Mouse (Mus musculus) neural tube, embryonic 15.5 days (tissue): ENCODE measurements around the gene Epc2. TPM values are rescaled to one million over a fixed set of nuclear protein-coding genes. Genes with fewer than 3 reads are reported as not detected.

Experiments
- ATAC-seq: fragments of 200-750 bp; cut with Nextera tagmentation; 2 replicates; pipeline ENCODE4 v1.8.0; 2017; ENCODE audit warnings: mild to moderate bottlenecking, moderate TSS enrichment, moderate library complexity; ENCODE audit not compliant: low FRiP score
- H3K27ac ChIP-seq: fragments of 300-500 bp; sonication (generic); replicated peaks from 2 replicates; pipeline ENCODE4 v1.5.1; 2015; ENCODE audit warnings: mild to moderate bottlenecking, inconsistent platforms
- H3K27me3 ChIP-seq: fragments of 300-500 bp; sonication (generic); replicated peaks from 2 replicates; pipeline ENCODE4 v1.6.1; 2015; ENCODE audit warnings: inconsistent platforms
- H3K36me3 ChIP-seq: fragments of 300-500 bp; sonication (generic); 2 replicates; pipeline ENCODE4 v1.6.1; 2015; ENCODE audit warnings: inconsistent platforms
- H3K4me1 ChIP-seq: fragments of 300-500 bp; sonication (generic); 2 replicates; pipeline ENCODE4 v1.6.1; 2015; ENCODE audit warnings: inconsistent platforms
- H3K4me2 ChIP-seq: fragments of 300-500 bp; sonication (generic); 2 replicates; pipeline ENCODE4 v1.6.1; 2015; ENCODE audit warnings: inconsistent platforms, mild to moderate bottlenecking, moderate library complexity
- H3K4me3 ChIP-seq: fragments of 300-500 bp; sonication (generic); replicated peaks from 2 replicates; pipeline ENCODE4 v1.5.1; 2015; ENCODE audit warnings: mild to moderate bottlenecking, inconsistent platforms
- H3K9ac ChIP-seq: fragments of 300-500 bp; sonication (generic); replicated peaks from 2 replicates; pipeline ENCODE4 v1.6.1; 2015; ENCODE audit warnings: mild to moderate bottlenecking, inconsistent platforms
- H3K9me3 ChIP-seq: fragments of 300-500 bp; sonication (generic); replicated peaks from 2 replicates; pipeline ENCODE4 v1.6.1; 2016; ENCODE audit warnings: inconsistent platforms
- WGBS: fragments of 180-500 bp; shearing (Covaris S2); methylation state at CpG from one replicate; pipeline ENCODE4 v1.1.7; 2015; ENCODE audit warnings: mixed read lengths; 5-methylcytosine and 5-hydroxymethylcytosine counted together
- polyA plus RNA-seq: library from polyadenylated mRNA; unstranded; fragments of >200 nt; fragmentation: Nextera tagmentation; extraction: Ambion mirVana; gene quantifications from 2 replicates; pipeline ENCODE4 v1.2.1, GENCODE M21; 2015

Gene Epc2
- polyA plus RNA-seq, 1 experiment from 2014 or later = 9.4 TPM

DNA sequence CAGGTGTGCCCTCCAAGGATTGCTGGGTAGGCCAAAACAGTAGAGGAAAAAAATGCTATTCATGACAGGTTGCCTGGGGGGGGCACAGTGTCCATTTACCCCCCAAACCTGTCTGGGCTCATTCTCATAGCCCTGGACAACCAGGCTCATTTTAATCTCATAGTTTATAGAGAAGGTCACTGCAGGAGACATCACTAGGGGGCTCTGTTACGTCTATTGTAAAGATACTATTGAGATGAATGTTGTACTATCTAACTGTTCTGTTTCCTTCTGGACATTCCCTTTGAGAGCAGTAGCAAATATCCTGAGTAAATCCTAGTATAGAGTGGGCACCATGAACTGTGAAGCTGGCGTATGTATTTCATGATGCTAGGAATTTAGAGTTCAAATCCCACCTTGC lies 5.0 kb upstream of the Epc2 start:
- Histone ChIP-seq H3K27ac (no peak overlapping the region), H3K9me3 (no peaks in the 10 kb centered on the region), H3K36me3 (no peaks in the 10 kb centered on the region), H3K4me2 (no peak overlapping the region), H3K4me3 (no peak overlapping the region), H3K27me3 (no peaks in the 10 kb centered on the region), H3K4me1 (peaks cover 8% of the 10 kb centered on the region), H3K9ac (no peak overlapping the region)
- ATAC-seq = no peak
- WGBS = 64% methylated on average over 2 of the region's 2 CpGs

DNA sequence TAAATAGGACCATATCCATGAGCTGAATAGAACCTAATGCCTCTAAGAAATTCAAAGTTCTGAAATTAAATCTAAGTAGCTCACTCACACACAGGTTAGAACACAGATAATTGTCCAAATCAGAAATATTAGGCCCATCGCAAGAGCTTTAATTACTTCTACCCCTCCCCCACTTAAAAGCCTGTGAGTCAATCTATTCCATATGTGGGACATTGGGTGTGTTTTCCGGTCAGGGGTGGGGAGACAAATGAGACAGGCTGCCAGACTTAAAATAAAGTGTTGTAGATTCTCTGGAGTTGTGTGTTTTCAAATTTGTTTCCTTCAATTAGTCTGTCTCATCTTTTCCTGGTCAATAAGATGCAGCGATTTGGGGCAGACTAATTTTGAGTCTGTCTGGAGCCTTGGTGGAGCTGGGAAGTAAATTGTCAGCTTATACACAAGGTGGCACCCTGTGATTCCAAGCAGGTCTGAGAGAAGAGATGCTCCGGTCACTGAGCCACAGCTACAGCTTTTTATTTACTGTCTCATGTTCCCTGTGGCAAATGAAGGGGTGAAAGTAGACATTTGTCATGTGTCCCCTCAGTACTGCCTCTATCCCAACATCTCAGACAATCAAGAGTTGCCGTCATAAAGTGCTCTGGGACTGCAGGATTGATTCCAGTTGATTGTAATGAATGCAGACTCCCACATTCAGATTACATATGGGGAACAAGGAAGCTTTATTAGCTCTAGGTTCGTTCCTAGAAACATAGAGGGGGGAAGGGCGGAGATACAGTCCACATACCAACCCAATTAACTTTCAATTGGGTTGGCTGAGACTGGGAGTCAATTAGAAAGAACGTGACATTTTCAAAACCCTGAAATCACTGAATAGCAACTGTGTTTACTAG lies 3.5 kb upstream of the Epc2 start:
- Histone ChIP-seq H3K9me3 (no peaks in the 10 kb centered on the region), H3K4me1 (peaks cover 8% of the 10 kb centered on the region), H3K9ac (no peak overlapping the region), H3K27ac (no peak overlapping the region), H3K4me3 (no peak overlapping the region), H3K4me2 (no peak overlapping the region), H3K27me3 (no peaks in the 10 kb centered on the region), H3K36me3 (no peaks in the 10 kb centered on the region)
- WGBS = 37% methylated on average over 8 of the region's 8 CpGs
- ATAC-seq = no peak

DNA sequence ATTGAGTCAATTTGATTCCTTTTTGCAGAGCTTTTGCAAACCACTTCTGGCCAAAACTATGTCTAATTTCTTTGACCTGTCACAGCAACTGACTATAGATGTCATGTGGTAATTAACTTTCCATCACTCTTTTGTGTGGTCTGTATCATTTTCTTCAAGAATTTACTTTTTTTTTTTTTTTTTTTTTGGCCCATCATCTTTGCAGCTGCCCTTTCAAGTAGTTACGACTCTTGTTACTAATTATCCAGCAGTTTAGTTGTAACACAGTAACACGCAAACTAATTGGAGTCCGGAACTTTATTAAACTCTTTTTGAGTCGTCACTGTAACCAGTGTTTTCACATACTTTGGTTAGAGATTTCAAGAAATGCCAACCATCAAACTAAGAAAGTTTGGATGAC lies 819 bp upstream of the Epc2 start:
- peak overlapping the region; percentile 89; the same call in 1 of the 2 replicates for H3K9ac ChIP-seq
- H3K4me3 ChIP-seq = peak overlapping the region; percentile 78
- ATAC-seq = no peak
- H3K4me1 ChIP-seq = peaks cover 21% of the 10 kb centered on the region
- no peak overlapping the region; the same call in 1 of the 2 replicates for H3K27ac ChIP-seq
- no peaks in the 10 kb centered on the region for H3K36me3 ChIP-seq
- 5% methylated on average over 4 of the region's 4 CpGs for WGBS
- H3K4me2 ChIP-seq = peak overlapping the region; percentile 91
- no peaks in the 10 kb centered on the region for H3K27me3 ChIP-seq
- H3K9me3 ChIP-seq = no peaks in the 10 kb centered on the region

DNA sequence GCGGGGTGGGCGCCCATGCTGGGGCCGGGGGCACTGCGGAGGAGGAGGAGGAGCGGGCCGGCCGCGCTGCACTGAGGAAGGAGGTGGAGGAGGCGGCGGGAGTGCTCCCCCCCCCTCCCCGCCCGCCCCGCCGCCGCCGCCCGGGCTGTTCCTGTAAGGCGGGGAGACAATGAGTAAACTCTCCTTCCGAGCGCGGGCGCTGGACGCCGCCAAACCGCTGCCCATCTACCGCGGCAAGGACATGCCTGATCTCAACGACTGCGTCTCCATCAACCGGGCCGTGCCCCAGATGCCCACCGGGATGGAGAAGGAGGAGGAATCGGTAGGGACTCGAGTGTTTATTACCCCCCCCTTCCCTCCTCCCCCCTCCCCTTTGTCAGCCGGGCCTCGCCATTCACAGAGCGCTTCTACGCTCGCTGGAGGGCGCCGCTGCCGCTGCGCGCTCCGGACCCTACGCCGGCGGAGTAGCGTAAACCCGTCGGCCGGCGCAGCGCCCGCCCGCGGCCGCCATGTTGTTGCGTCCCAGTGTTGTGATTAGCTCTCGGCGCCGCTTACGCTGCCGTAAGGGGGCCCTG lies 438 bp downstream of the Epc2 start:
- H3K4me3 ChIP-seq = peak overlapping the region; percentile 78
- peak overlapping the region; percentile 64; the same call in 1 of the 2 replicates for H3K4me2 ChIP-seq
- ATAC-seq = peak; percentile 91
- no peaks in the 10 kb centered on the region for H3K36me3 ChIP-seq
- H3K27me3 ChIP-seq = no peaks in the 10 kb centered on the region
- WGBS = under 1% methylated on average over 41 of the region's 64 CpGs
- no peaks in the 10 kb centered on the region for H3K9me3 ChIP-seq
- H3K27ac ChIP-seq = peak overlapping the region; percentile 100
- H3K9ac ChIP-seq = peak overlapping the region; percentile 89
- peaks cover 25% of the 10 kb centered on the region for H3K4me1 ChIP-seq

DNA sequence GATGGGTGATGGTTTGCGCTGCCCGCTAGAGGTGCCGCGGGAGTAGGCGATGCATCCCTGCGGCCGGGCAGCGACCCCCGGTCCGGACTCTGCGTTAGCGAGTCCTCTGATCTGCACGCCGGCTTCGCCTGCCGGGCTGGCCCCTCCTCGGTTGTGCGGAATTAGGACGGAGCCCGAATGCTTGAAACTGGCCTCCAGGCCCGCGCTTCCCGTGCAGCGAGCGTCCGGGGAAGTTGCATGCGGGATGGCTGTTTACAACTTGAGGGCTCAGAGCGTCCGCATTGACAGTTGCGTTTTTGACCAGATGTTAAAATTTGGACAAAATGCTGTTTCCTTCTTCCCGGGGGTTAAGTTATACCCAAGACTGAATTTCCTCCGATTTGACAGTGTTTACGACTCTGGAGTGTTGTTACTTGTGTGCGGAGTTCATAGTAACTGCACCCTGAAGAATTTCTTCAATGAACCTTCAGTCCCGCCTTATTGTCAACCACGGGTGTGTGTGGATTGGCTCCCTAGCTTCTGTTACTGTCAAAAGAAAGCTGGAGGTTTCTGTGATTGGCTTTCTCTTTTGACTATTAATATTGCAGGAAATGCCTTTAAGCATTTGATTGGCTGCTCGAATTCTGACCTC lies 1.3 kb downstream of the Epc2 start:
- Histone ChIP-seq H3K36me3 (no peaks in the 10 kb centered on the region), H3K4me3 (peak overlapping the region; percentile 78), H3K4me2 (peak overlapping the region; percentile 64), H3K27me3 (no peaks in the 10 kb centered on the region), H3K4me1 (peaks cover 24% of the 10 kb centered on the region), H3K9me3 (no peaks in the 10 kb centered on the region), H3K9ac (peak overlapping the region; percentile 89), H3K27ac (peak overlapping the region; percentile 100)
- ATAC-seq = peak; percentile 63
- WGBS = under 1% methylated on average over 37 of the region's 37 CpGs

DNA sequence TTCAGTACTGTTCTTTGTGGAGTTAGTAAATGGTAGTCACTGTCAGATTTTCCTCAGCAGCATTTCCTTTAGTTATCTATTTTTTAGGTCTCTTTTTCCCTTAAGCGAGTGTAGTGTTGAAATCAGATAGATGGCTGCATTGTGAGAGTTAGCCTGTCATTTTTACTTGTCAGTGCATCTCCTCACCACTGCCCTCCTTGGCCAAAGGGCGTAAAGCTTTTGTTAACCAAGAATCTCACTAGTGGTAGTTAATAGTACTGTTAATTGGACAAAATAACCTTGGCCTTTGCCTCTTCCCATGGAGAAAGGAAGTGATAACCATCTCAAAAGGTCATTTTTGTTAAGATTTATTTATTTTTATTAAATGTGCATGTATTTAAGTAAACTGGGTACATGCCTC lies 6.5 kb downstream of the Epc2 start:
- Histone ChIP-seq H3K36me3 (0 out of 2 replicates have a peak, but pooled peaks cover 5% of the 10 kb centered on the region), H3K27ac (no peak overlapping the region), H3K9ac (no peak overlapping the region), H3K4me2 (no peak overlapping the region), H3K9me3 (0 out of 2 replicates have a peak, but pooled peaks cover 3% of the 10 kb centered on the region), H3K4me3 (no peak overlapping the region), H3K27me3 (no peaks in the 10 kb centered on the region), H3K4me1 (peaks cover 17% of the 10 kb centered on the region)
- ATAC-seq = no peak
- WGBS = 83% methylated on average over 2 of the region's 2 CpGs

DNA sequence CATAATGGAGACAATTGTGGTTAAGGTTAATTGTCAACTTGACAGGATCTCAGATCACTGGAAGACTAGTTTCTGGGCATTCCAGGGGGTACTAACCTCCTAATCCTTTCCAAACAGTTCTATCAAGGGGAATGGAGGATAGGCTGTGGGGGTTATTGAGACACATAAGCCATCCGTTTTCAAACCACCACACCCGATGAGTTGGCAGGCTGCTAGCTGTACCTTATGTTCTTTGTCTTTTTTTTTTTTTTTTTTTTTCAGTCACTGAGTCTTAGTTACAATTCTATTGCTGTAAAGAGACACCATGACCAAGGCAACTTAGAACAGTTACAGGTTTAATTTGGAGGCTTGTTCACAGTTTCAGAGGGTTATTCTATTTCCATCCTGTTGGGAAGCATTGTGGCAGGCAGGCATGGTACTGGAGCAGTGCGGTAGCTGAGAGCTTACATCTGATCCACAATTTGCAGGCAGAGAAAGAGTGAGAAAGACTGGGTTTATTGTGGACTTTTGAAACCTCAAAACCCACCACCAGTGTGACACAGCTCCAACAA lies 14.5 kb downstream of the Epc2 start:
- no peak for ATAC-seq
- Histone ChIP-seq H3K9me3 (0 out of 2 replicates have a peak, but pooled peaks cover 3% of the 10 kb centered on the region), H3K36me3 (0 out of 2 replicates have a peak, but pooled peaks cover 5% of the 10 kb centered on the region), H3K4me3 (no peak overlapping the region), H3K4me2 (no peak overlapping the region), H3K27ac (no peak overlapping the region), H3K9ac (no peak overlapping the region), H3K4me1 (no peaks in the 10 kb centered on the region), H3K27me3 (no peaks in the 10 kb centered on the region)
- WGBS = 91% methylated on average over 3 of the region's 3 CpGs

DNA sequence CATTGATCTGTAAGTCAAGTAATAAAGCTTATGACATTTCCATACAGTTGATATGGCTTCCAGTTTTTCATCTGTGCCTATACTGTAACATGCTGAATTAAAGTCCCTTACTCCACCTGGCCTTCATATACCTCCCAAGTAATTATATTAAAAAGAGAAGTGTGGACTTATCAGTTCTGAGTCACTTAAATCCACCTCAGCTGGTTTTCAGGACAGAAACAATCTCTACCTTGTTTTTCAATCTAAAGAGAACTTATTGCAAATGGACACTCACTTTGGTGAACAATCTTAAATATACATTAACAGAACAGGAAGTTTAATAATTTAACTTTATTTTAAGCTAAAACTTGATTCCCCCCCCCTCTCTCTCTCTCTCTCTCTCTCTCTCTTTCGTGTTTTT lies 15.8 kb downstream of the Epc2 start:
- Histone ChIP-seq H3K4me1 (no peaks in the 10 kb centered on the region), H3K27ac (no peak overlapping the region), H3K4me3 (no peak overlapping the region), H3K36me3 (no peaks in the 10 kb centered on the region), H3K9ac (no peak overlapping the region), H3K4me2 (no peak overlapping the region), H3K27me3 (no peaks in the 10 kb centered on the region), H3K9me3 (no peaks in the 10 kb centered on the region)
- 96% methylated on average over 1 of the region's 1 CpGs for WGBS
- ATAC-seq = no peak

DNA sequence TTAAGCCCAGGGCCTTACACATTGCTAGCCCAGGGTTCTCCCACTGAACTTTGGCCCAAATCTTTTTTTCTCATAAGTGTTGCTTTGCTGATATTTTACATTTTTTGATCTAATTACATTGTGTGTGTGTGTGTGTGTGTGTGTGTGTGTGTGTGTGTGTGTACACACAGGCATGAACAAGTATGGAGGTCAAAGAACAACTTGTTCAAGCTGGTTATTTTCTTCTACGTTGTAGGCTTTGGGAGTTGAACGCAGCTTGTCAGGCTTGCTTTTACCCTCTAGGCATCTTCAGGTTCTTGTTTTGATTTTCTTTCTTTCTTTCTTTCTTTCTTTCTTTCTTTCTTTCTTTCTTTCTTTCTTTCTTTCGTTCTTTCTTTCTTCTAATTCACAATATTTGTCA lies 19.9 kb downstream of the Epc2 start:
- 85% methylated on average over 3 of the region's 3 CpGs for WGBS
- Histone ChIP-seq H3K4me3 (no peak overlapping the region), H3K27ac (no peak overlapping the region), H3K9me3 (no peaks in the 10 kb centered on the region), H3K4me2 (no peak overlapping the region), H3K36me3 (no peaks in the 10 kb centered on the region), H3K9ac (no peak overlapping the region), H3K27me3 (no peaks in the 10 kb centered on the region), H3K4me1 (no peaks in the 10 kb centered on the region)
- ATAC-seq = no peak

DNA sequence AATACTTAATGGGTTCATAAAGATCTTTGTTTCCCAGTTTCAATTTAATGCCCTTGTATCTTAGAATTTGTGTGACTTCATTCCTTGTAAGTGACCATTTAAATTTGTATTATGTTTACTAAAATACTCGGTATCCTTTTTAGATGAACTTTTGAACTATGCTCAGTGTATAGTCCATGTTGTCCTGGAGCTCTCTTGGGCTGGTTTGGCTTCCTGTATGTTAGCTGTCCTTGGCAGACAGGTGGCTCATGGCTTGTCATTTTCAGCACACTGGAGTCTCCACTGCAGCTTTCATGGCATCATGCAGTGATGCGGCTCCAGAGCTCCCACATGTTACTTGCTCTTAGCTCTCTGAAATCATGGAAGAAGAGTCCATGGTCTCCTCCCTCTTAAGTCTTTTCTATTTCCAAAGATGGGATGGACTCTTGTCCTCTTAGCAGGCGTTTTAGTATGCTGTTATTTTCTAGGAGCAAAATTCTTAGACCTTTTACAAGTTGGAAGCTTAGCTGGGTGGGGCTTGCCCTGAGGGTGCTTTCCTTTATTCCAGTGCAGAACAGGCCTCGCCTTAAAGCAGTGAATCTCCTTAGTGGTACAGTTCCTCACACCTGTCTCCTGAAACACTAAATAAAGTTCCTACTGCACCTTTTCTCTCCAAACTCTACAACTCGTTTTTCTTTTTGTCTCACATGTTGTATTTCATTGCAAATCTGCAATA lies 20.5 kb downstream of the Epc2 start:
- Histone ChIP-seq H3K4me2 (no peak overlapping the region), H3K9me3 (no peaks in the 10 kb centered on the region), H3K27me3 (no peaks in the 10 kb centered on the region), H3K36me3 (no peaks in the 10 kb centered on the region), H3K27ac (no peak overlapping the region), H3K4me1 (no peaks in the 10 kb centered on the region), H3K4me3 (no peak overlapping the region), H3K9ac (no peak overlapping the region)
- WGBS = 86% methylated on average over 5 of the region's 5 CpGs
- ATAC-seq = no peak

DNA sequence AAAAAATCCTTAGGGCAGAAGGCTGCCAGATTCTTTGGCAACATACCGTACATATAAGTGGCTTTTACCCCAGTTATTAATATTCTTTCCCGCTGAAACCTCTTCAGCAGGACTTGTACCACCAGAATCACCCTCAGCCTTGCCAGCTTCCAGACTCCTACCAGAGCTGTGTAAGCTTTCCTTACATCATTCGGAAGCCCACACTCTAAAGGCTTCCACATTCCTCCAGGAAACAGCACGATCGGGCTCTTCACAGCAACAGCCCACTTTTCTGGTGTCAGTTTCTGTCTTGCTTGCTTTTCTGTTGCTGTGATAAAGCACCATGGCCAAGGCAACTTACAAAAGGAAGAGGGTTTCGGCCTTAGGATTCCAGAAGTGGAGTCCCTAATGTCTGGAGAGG lies 21.2 kb downstream of the Epc2 start:
- ATAC-seq = no peak
- Histone ChIP-seq H3K4me1 (no peaks in the 10 kb centered on the region), H3K4me3 (no peak overlapping the region)

More for the DNA sequence above, 21.2 kb downstream of the Epc2 start:
- WGBS = 86% methylated on average over 6 of the region's 6 CpGs
- H3K27me3 ChIP-seq = no peaks in the 10 kb centered on the region
- no peak overlapping the region for H3K27ac ChIP-seq
- H3K9me3 ChIP-seq = no peaks in the 10 kb centered on the region
- no peak overlapping the region for H3K4me2 ChIP-seq
- no peaks in the 10 kb centered on the region for H3K36me3 ChIP-seq
- H3K9ac ChIP-seq = no peak overlapping the region
